In the genomic region with DNA sequence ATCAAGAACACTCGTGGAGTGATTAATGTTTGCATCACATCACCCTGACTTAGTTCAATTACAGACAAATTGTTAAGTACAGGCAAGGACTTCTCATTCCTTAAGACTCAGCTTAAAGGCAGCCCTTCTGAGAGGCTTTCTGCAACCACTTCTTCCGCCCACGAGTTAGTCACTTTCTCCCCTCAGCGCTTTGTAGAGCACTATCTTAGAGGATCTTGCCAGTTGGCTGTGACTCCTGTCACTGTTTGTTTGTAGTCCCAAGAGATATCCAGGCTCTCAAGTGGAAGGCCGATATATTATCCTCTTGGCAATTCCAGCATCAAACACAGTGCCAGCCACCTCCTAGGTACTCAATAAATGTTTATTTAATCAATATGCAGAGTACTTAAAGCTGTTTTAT, we compare ENCODE assay signal across 21 mouse cellular contexts.
"Had no signal": no experiment of that assay in that cellular context is flagged by ENCODE, and none has a peak within 500 bp of the region (broad histone marks: within the 10 kb centered on the region; RNA-seq: fewer than 3 reads in every experiment).

No protein-coding gene starts in this region.

- H3K4me1 ChIP-seq: liver, embryonic 12.5 days; liver, embryonic 15.5 days; midbrain, embryonic 12.5 days; midbrain, embryonic 15.5 days; neural tube, embryonic 13.5 days had no signal

- H3K36me3 ChIP-seq: limb, embryonic 10.5 days; limb, embryonic 13.5 days; liver, embryonic 12.5 days; liver, embryonic 15.5 days; lung, embryonic 15.5 days; midbrain, embryonic 12.5 days; midbrain, embryonic 15.5 days; neural tube, embryonic 13.5 days had no signal

- H3K9ac ChIP-seq: limb, embryonic 13.5 days; liver, embryonic 12.5 days; liver, embryonic 15.5 days; lung, embryonic 15.5 days; midbrain, embryonic 12.5 days; midbrain, embryonic 15.5 days; neural tube, embryonic 13.5 days had no signal

- H3K27ac ChIP-seq: limb, embryonic 10.5 days; limb, embryonic 13.5 days; liver, embryonic 12.5 days; liver, embryonic 15.5 days; lung, embryonic 15.5 days; macrophage; midbrain, embryonic 12.5 days; midbrain, embryonic 15.5 days; neural tube, embryonic 13.5 days had no signal

- H3K4me2 ChIP-seq: limb, embryonic 13.5 days; liver, embryonic 12.5 days; liver, embryonic 15.5 days; lung, embryonic 15.5 days; midbrain, embryonic 12.5 days; midbrain, embryonic 15.5 days; neural tube, embryonic 13.5 days had no signal

- H3K9me3 ChIP-seq: limb, embryonic 10.5 days; limb, embryonic 13.5 days; liver, embryonic 12.5 days; liver, embryonic 15.5 days; lung, embryonic 15.5 days; midbrain, embryonic 12.5 days; midbrain, embryonic 15.5 days had no signal

- ATAC-seq: liver, embryonic 12.5 days; midbrain, embryonic 15.5 days had no signal

- H3K27me3 ChIP-seq: limb, embryonic 13.5 days; liver, embryonic 12.5 days; liver, embryonic 15.5 days; lung, embryonic 15.5 days; midbrain, embryonic 12.5 days; midbrain, embryonic 15.5 days; neural tube, embryonic 13.5 days had no signal

- DNase-seq: kidney, adult 2 months; kidney, postnatal 14 days; kidney, postnatal 4 days; liver; lung, adult 18-20 months; lung, postnatal 10 days; retina, postnatal 1 day; right cerebral cortex, postnatal 25 days; thymus, adult 18-20 months; thymus, postnatal 14 days; thymus, postnatal 4 days had no signal

- H3K4me3 ChIP-seq: limb, embryonic 10.5 days; limb, embryonic 13.5 days; liver, embryonic 12.5 days; liver, embryonic 15.5 days; lung, embryonic 15.5 days; midbrain, embryonic 12.5 days; midbrain, embryonic 15.5 days; myocyte; neural tube, embryonic 13.5 days had no signal
